Mouse (Mus musculus) cerebellum, postnatal 14 days (tissue): ENCODE measurements at regions not wholly inside any gene's neighbourhood (a gene's known extent, or its start where the extent isn't known, plus 50 kb on each side); places are given as distances from the start of the nearest gene placed in this dataset.

Source experiments
- DNase-seq, 2 experiments: peaks; one replicate each; pipeline ENCODE4 v3.0.0; 2021; ENCODE audit warnings: mixed read lengths in 2 of 2

- DNase-seq, result no peak
These were observed 130.5 kb upstream of the Car10 start for GRCm38 (mm10) chr11:92967288-92967687.

- no peak for DNase-seq
These were observed 98.2 kb upstream of the Car10 start for GRCm38 (mm10) chr11:92999603-93000002.

GRCm38 (mm10) chr11:93005991-93006390 is 91.8 kb upstream of the Car10 start:
- peak in 1 of 2 experiments; percentile 25 for DNase-seq

- peak in 1 of 2 experiments; percentile 14 for DNase-seq
These were observed 71.8 kb upstream of the Car10 start for GRCm38 (mm10) chr11:93025981-93026380.

- DNase-seq, result no peak
These were observed 62.3 kb upstream of the Car10 start for GRCm38 (mm10) chr11:93035509-93035908.

GRCm38 (mm10) chr11:93037846-93038245 is 60.0 kb upstream of the Car10 start:
- DNase-seq, result no peak

GRCm38 (mm10) chr11:93039325-93039724 is 58.5 kb upstream of the Car10 start:
- DNase-seq, result no peak

GRCm38 (mm10) chr11:93040816-93041215 is 57.0 kb upstream of the Car10 start:
- no peak for DNase-seq

GRCm38 (mm10) chr11:93044998-93045397 is 52.8 kb upstream of the Car10 start:
- DNase-seq, result peak; percentile 2 to 10
